Mouse (Mus musculus) limb, embryonic 12.5 days (tissue): Measurements from ENCODE around the gene Pip. TPM values are rescaled to one million over a fixed set of nuclear protein-coding genes. Genes with fewer than 3 reads are reported as not detected.

Source experiments
- ATAC-seq: fragments of 200-750 bp; cut with Nextera tagmentation; 2 replicates; pipeline ENCODE4 v1.8.0; 2017; ENCODE audit warnings: low read depth, moderate TSS enrichment; ENCODE audit not compliant: insufficient number of reproducible peaks, insufficient read depth, low FRiP score, low TSS enrichment
- H3K27ac ChIP-seq: fragments of 300-500 bp; sonication (generic); 2 replicates; pipeline ENCODE4 v1.5.1; 2016; ENCODE audit warnings: mild to moderate bottlenecking, moderate library complexity
- H3K27me3 ChIP-seq: fragments of 300-500 bp; sonication (generic); 2 replicates; pipeline ENCODE4 v1.6.1; 2016; ENCODE audit warnings: mild to moderate bottlenecking, moderate library complexity
- H3K36me3 ChIP-seq: fragments of 300-500 bp; sonication (generic); 2 replicates; pipeline ENCODE4 v1.6.1; 2016; ENCODE audit warnings: mild to moderate bottlenecking, moderate library complexity
- H3K4me1 ChIP-seq: fragments of 300-500 bp; sonication (generic); replicated peaks from 2 replicates; pipeline ENCODE4 v1.6.1; 2016
- H3K4me2 ChIP-seq: fragments of 300-500 bp; sonication (generic); 2 replicates; pipeline ENCODE4 v1.6.1; 2016; ENCODE audit warnings: mild to moderate bottlenecking, moderate library complexity
- H3K4me3 ChIP-seq: fragments of 300-500 bp; sonication (generic); replicated peaks from 2 replicates; pipeline ENCODE4 v1.5.1; 2016; ENCODE audit warnings: mild to moderate bottlenecking
- H3K9ac ChIP-seq: fragments of 300-500 bp; sonication (generic); replicated peaks from 2 replicates; pipeline ENCODE4 v1.6.1; 2016; ENCODE audit warnings: mild to moderate bottlenecking, moderate library complexity
- H3K9me3 ChIP-seq: fragments of 300-500 bp; sonication (generic); 2 replicates; pipeline ENCODE4 v1.6.1; 2016; ENCODE audit warnings: mild to moderate bottlenecking, moderate library complexity
- WGBS: fragments of 180-500 bp; shearing (Covaris S2); methylation state at CpG from one replicate; pipeline ENCODE4 v1.1.7; 2016; 5-methylcytosine and 5-hydroxymethylcytosine counted together
- polyA plus RNA-seq: library from polyadenylated mRNA; unstranded; fragments of >200 nt; fragmentation: Nextera tagmentation; extraction: Ambion mirVana; gene quantifications from 2 replicates; pipeline ENCODE4 v1.2.1, GENCODE M21; 2016

The Pip gene
- not detected in 2 replicates for polyA plus RNA-seq

- 87% methylated on average over 2 of the region's 2 CpGs for WGBS
- Histone ChIP-seq H3K36me3 (no peaks in the 10 kb centered on the region), H3K27ac (no peak within 1 kb of the TSS), H3K9me3 (no peaks in the 10 kb centered on the region), H3K4me2 (no peak within 1 kb of the TSS), H3K9ac (no peak within 1 kb of the TSS), H3K4me1 (no peaks in the 10 kb centered on the region), H3K27me3 (no peaks in the 10 kb centered on the region), H3K4me3 (no peak within 1 kb of the TSS)
- no peak for ATAC-seq
Observed at GRCm38 (mm10) chr6:41847235-41847634, at the start of gene Pip. Gene Pip (plus strand): TSS chr6:41847535.

- H3K4me2 ChIP-seq = no peak overlapping the region
- no peak for ATAC-seq
- H3K9me3 ChIP-seq = no peaks in the 10 kb centered on the region
- no peak overlapping the region for H3K4me3 ChIP-seq
- no peaks in the 10 kb centered on the region for H3K36me3 ChIP-seq
- H3K27me3 ChIP-seq = no peaks in the 10 kb centered on the region
- H3K4me1 ChIP-seq = no peaks in the 10 kb centered on the region
- no peak overlapping the region for H3K27ac ChIP-seq
- H3K9ac ChIP-seq = no peak overlapping the region
Observed at GRCm38 (mm10) chr6:41824086-41824485, 23.2 kb upstream of the Pip start.

GRCm38 (mm10) chr6:41829516-41829915, 17.8 kb upstream of the Pip start:
- no peak overlapping the region for H3K4me3 ChIP-seq
- ATAC-seq = no peak

GRCm38 (mm10) chr6:41852689-41853088, 5.4 kb downstream of the Pip start, which contains the start of gene Sval2:
Gene Sval2 (plus strand): TSS chr6:41852989.
- Histone ChIP-seq H3K27ac (no peak within 1 kb of the TSS), H3K9me3 (no peaks in the 10 kb centered on the region), H3K36me3 (no peaks in the 10 kb centered on the region), H3K9ac (no peak within 1 kb of the TSS), H3K4me1 (no peaks in the 10 kb centered on the region), H3K4me2 (no peak within 1 kb of the TSS), H3K4me3 (no peak within 1 kb of the TSS), H3K27me3 (no peaks in the 10 kb centered on the region)
- no peak for ATAC-seq
- WGBS = 84% methylated on average over 3 of the region's 3 CpGs

More at GRCm38 (mm10) chr6:41829516-41829915, 17.8 kb upstream of the Pip start:
- no peak overlapping the region for H3K27ac ChIP-seq
- H3K4me2 ChIP-seq = no peak overlapping the region
- no peaks in the 10 kb centered on the region for H3K9me3 ChIP-seq
- H3K9ac ChIP-seq = no peak overlapping the region
- no peaks in the 10 kb centered on the region for H3K36me3 ChIP-seq
- WGBS = 84% methylated on average over 2 of the region's 2 CpGs
- no peaks in the 10 kb centered on the region for H3K4me1 ChIP-seq
- H3K27me3 ChIP-seq = no peaks in the 10 kb centered on the region

GRCm38 (mm10) chr6:41864038-41864437, 16.7 kb downstream of the Pip start:
- Histone ChIP-seq H3K4me1 (no peaks in the 10 kb centered on the region), H3K9me3 (no peaks in the 10 kb centered on the region), H3K36me3 (no peaks in the 10 kb centered on the region), H3K9ac (no peak overlapping the region), H3K4me2 (no peak overlapping the region), H3K27me3 (no peaks in the 10 kb centered on the region), H3K27ac (no peak overlapping the region), H3K4me3 (no peak overlapping the region)
- WGBS = 78% methylated on average over 2 of the region's 2 CpGs
- no peak for ATAC-seq

Other genes starting within 250 kb of the Pip start
- gene Ephb6, start 242.1 kb upstream of the Pip start, polyA plus RNA-seq = 20.2 and 26.2 TPM in 2 replicates
- gene Trpv6, start 211.1 kb upstream of the Pip start, polyA plus RNA-seq = 0.36 and 0.51 TPM in 2 replicates
- gene Trpv5, start 166.8 kb upstream of the Pip start, polyA plus RNA-seq = not detected in 2 replicates
- not detected in 2 replicates for gene Llcfc1, start 163.1 kb upstream of the Pip start, polyA plus RNA-seq
- gene Kel, start 143.2 kb upstream of the Pip start, polyA plus RNA-seq = 5.7 and 7.8 TPM in 2 replicates
- gene Olfr459, start 72.4 kb upstream of the Pip start, polyA plus RNA-seq = not detected in 2 replicates
- not detected in 2 replicates for gene Sval2, start 5.5 kb downstream of the Pip start, polyA plus RNA-seq
- gene Sval1, start 104.1 kb downstream of the Pip start, polyA plus RNA-seq = not detected in 2 replicates
- not detected in 2 replicates for gene Sval3, start 120.6 kb downstream of the Pip start, polyA plus RNA-seq
- gene Sva, start 190.9 kb downstream of the Pip start, polyA plus RNA-seq = not detected in 2 replicates